Mouse (Mus musculus) brown adipose tissue, adult 24 weeks (tissue): ENCODE measurements at regions not wholly inside any gene's neighbourhood (a gene's known extent, or its start where the extent isn't known, plus 50 kb on each side); places are given as distances from the start of the nearest gene placed in this dataset.

Source experiments
- H3K27ac ChIP-seq: fragments of 200-500 bp; replicated peaks from 2 replicates; pipeline ENCODE4 v1.5.1; 2012; ENCODE audit warnings: low read depth, mild to moderate bottlenecking, low read length
- H3K4me1 ChIP-seq: fragments of 200-500 bp; 2 replicates; pipeline ENCODE4 v1.6.1; 2012; ENCODE audit warnings: low read length, mixed read lengths; ENCODE audit not compliant: control insufficient read depth, insufficient read depth, insufficient read length
- H3K4me3 ChIP-seq: fragments of 200-500 bp; 2 replicates; pipeline ENCODE4 v1.5.1; 2012; ENCODE audit warnings: low read depth, mild to moderate bottlenecking, low read length, moderate library complexity; ENCODE audit not compliant: insufficient read depth

DNA sequence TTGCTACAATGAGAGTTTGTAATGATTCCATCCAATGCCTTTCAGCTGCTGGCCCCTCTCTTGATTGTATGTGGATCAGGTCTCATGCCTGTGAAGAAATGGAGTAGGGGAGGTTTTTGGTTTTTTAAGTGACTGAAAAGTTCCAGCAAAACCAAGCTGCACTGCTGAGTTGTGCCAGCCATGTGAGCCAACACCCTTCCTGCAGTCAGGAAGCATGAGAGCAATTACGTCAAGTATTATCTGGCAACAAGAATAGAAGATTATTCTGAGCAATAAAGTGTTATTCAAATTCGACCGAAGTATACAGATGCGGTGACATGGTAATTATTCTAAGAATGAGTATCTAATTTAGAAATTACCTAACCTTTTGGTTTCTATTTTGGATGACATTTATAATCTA lies 67.0 kb upstream of the Peli1 start:
- Histone ChIP-seq H3K4me1 (peaks cover 2% of the 10 kb centered on the region; the same call in 1 of the 2 replicates), H3K4me3 (no peak overlapping the region), H3K27ac (0 out of 2 replicates have a peak overlapping the region, but pooled peaks have one; percentile 26)

DNA sequence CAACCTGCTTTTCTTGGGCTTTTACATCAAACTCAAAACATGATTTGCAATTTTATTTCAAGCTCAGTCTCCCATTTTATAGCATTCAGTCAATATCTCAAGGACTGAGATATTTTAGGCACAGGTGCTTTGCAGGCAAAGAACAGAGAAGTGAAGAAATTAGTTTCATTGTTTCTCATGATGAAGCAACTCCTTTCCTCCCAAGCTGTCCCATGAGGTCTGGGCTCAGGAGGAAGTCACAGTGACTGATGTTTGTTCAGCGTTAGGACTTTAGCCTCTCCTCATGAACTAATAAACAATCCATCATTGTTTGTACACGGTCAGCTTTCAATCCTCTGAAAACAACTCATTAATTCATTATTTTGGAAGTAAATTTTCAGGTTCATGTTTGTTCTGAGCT lies 66.6 kb upstream of the Peli1 start:
- H3K27ac ChIP-seq, result 0 out of 2 replicates have a peak overlapping the region, but pooled peaks have one; percentile 5
- no peak overlapping the region for H3K4me3 ChIP-seq
- peaks cover 2% of the 10 kb centered on the region; the same call in 1 of the 2 replicates for H3K4me1 ChIP-seq

DNA sequence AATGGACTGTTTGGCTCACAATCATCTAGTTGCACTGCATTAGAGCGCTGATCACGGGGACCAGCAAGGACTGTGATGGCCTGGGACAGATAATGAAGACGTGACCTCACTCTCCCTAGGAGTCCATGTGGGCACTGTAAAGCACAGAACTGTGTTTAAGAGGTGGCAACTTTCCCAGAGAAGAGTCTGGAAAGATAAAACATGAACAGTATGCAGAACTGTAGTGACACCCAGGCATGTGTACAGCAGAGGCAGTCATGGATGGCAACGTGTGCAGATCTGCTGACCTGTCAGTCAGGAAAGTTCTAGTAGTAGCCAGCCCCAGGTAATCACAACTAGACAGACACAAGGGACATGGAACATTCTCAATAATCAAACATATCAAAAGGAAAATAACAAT lies 63.8 kb upstream of the Peli1 start:
- H3K4me3 ChIP-seq, result no peak overlapping the region
- H3K4me1 ChIP-seq, result peaks cover 2% of the 10 kb centered on the region; the same call in 1 of the 2 replicates
- H3K27ac ChIP-seq, result no peak overlapping the region

DNA sequence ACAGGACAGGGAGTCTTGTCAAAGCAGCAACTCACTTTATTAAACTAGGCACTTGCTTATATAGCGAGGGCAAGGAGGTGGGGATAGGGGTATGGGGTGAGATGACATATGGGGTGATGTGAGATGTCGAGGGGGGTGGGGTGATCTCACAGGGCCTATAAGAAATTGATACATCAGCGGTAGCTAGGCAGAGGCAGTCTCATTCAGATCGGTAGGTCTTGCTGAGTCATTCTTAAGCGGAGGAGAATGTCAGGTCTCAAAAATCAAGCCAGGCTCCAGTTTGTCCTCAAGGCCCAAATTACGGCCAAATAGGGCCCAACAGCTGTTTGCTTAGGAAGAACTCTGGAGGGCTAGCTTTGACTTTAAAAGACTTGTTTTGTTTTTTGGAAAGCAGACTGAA lies 60.7 kb upstream of the Peli1 start:
- peaks cover 9% of the 10 kb centered on the region; the same call in 1 of the 2 replicates for H3K4me1 ChIP-seq
- H3K27ac ChIP-seq, result no peak overlapping the region
- no peak overlapping the region for H3K4me3 ChIP-seq

DNA sequence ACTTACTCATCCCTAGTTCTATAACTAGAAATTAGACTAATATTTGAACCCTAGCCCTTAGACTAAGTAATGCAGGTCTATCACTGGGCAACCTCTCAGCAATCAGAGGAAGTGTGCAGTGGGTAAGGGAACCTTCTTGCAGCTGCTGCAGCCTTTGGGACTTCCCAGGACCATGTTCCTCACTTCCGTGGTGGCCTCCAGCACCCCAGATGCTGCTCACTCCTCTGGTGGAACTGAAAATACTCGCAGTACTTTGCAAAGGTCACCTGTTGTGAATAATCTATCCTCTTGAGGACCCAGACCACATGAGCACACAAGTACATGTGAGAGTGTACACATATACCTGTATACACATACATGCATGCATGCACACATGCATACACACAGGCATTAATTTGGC lies 59.3 kb upstream of the Peli1 start:
- Histone ChIP-seq H3K4me3 (no peak overlapping the region), H3K27ac (no peak overlapping the region), H3K4me1 (peaks cover 11% of the 10 kb centered on the region)

- Histone ChIP-seq H3K4me1 (peaks cover 11% of the 10 kb centered on the region), H3K4me3 (no peak overlapping the region), H3K27ac (no peak overlapping the region)
Observed at GRCm38 (mm10) chr11:21033234-21033822, 57.8 kb upstream of the Peli1 start.

- H3K4me1 ChIP-seq, result peaks cover 14% of the 10 kb centered on the region
- H3K4me3 ChIP-seq, result peak overlapping the region; percentile 41
- peak overlapping the region; percentile 65 for H3K27ac ChIP-seq
Observed at GRCm38 (mm10) chr11:21033823-21034401, 57.2 kb upstream of the Peli1 start.

DNA sequence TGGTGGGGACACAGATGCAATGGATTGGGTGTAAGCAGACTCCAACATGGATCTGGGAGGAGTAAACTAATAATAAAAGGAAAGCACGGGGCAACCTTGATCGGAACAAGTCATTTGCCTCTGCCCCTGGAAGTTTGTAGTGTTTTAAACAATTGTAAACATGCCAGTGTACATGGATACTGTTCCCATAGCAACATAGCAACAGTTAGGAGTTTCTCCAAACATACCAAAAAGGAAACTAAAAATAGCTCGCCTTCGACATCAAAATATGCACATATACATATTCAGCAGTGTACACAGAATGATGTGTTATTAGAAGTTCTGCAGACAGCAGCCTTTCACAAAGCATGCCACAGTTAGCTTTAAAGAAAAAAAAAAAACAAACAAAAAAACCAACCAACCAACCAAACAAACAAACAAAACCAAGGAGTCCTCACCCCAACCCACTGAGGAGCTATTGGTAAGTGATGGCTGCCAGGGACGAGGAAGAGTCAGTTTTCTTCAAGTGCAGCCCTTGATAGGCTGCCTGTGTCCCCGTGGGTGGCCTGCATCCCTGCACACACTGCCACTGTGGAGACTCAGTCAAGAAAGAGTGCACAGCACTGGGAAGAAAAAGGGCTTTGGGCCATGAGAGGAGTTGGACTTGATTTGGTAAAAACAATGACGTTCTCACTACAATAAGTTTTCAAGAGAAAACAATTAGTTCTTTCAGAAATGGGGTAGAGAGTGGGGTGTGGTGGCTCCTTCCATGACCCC lies 54.8 kb upstream of the Peli1 start:
- H3K4me1 ChIP-seq, result peaks cover 14% of the 10 kb centered on the region
- H3K27ac ChIP-seq, result no peak overlapping the region
- no peak overlapping the region for H3K4me3 ChIP-seq

- Histone ChIP-seq H3K4me1 (peaks cover 14% of the 10 kb centered on the region), H3K27ac (no peak overlapping the region), H3K4me3 (no peak overlapping the region)
Observed at GRCm38 (mm10) chr11:21037267-21037906, 53.7 kb upstream of the Peli1 start.

DNA sequence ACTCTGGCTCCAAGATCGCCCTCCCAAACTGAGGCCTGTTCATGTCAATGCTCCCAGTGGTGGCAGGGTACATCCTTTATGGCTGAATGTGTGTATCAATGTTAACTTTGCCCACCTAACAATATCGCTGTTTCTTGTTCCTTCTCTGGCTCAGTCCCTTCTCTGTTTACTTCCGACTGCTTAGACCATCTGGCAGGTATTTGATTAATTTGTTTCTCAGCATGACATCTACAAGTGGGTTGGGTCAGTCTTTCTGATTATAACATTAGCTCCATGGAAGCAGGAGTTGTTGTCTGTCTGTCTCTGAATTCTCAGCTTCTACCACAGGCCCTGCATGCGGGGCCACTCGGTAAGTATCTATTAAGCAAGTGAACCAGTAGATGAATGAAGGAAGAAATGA lies 49.9 kb upstream of the Peli1 start:
- peaks cover 5% of the 10 kb centered on the region for H3K4me1 ChIP-seq
- no peak overlapping the region for H3K27ac ChIP-seq
- H3K4me3 ChIP-seq, result no peak overlapping the region
